Mouse (Mus musculus): Measurements from ENCODE around the gene Myh7. TPM values are rescaled to one million over a fixed set of nuclear protein-coding genes. Genes with fewer than 3 reads are reported as not detected.
"Not testable (repeated sequence)": the region's sequence is repeated elsewhere in the genome, so short reads cannot be mapped to it uniquely, and the experiment has no call there.

The Myh7 gene
- total RNA-seq (2012; rRNA removed), result 3.2 and 3.3 TPM in 2 replicates

DNA sequence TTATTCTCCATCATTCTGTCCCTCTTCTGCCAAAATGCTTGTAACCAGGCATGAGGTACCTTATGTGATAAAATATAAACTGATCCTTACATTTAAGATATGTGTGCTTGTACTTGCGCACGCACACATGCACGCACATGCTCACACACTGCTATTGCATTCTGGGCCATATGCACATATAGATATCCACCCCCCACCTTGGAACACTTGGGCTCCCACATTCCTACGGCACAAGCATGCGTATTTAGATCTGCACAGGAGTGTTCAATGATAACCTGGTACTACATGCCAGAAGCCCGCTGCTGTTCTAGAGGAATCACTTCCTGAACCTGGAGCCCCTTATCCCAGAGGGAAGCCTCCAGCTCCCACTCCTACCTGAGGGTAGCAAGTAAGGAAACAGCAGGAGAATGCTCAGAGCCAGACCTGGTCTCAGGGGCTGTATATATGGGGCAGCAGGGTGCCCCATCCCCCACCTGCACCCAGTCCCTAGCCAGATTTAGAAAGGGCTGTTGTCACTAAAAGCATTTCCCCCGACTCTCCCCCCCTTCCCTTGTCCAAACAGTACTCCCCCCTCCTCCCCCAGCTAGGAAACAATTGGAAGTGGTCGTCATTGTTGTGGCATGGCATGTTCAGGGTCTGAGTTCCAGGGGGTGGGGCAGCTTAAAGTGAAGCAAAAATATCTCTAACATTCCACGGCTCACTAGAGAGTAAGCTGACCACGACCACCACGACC, at the start of gene Myh7:
Gene Myh7, minus strand, starts transcription at position 491 of the 733 bp plus-strand sequence.
- no peak for DNase-seq (ENCODE audit: low read depth, low spot score)
- Histone ChIP-seq H3K27ac (ENCODE audit: insufficient read depth, low read depth, low read length, poor library complexity, severe bottlenecking) (no peak within 1 kb of the TSS), H3K4me1 (ENCODE audit: control insufficient read depth in 2 of 2, insufficient read depth in 2 of 2, low read length in 2 of 2, poor library complexity in 1 of 2) (peaks cover 0 to 6% of the 10 kb centered on the region in 2 experiments; a peak in 1 of 4 replicates), H3K4me3 (ENCODE audit: insufficient read depth in 1 of 2, low read depth in 1 of 2, low read length in 2 of 2, poor library complexity in 1 of 2, severe bottlenecking in 1 of 2) (no peak within 1 kb of the TSS), H3K9me3 (ENCODE audit: control insufficient read depth, insufficient read depth, low read depth, low read length) (no peaks in the 10 kb centered on the region), H3K9ac (ENCODE audit: insufficient read depth, low read depth, low read length, poor library complexity, severe bottlenecking) (no peak within 1 kb of the TSS), H3K36me3 (ENCODE audit: control insufficient read depth, insufficient read depth, low read length, poor library complexity, severe bottlenecking) (no peaks in the 10 kb centered on the region)
- in situ Hi-C loops (cut with MboI; ENCODE audit: low sequenced_read_pairs in 2 of 2, unreplicated experiment in 2 of 2), result no loop called here
- TF ChIP-seq ZNF384 (IDR thresholded peaks at IDR 0.05; ENCODE audit: low read depth, low read length) (no peak), HCFC1 (IDR thresholded peaks at IDR 0.05; ENCODE audit: borderline replicate concordance, insufficient read depth, low read length) (no peak), CHD2 (IDR thresholded peaks at IDR 0.05; ENCODE audit: low read depth, low read length) (no peak)

DNA sequence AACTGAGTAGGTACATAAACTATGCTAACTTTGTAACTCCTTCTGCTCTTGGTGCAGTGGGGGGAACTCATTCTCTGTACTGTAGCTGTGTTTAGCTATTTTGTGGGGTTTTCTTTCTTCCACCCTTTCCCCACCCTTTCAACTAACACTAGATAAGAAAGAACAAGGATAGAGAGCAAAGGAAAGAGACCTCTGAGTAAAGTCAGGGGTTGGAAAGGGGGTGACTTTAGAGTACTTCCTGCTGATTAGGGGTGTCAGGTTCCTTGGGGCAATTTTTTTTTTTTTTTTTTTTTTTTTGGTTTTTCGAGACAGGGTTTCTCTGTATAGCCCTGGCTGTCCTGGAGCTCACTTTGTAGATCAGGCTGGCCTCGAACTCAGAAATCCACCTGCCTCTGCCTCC, 49.3 kb upstream of the Myh7 start:
- H3K4me3 ChIP-seq (ENCODE audit: insufficient read depth in 1 of 2, low read depth in 1 of 2, low read length in 2 of 2, poor library complexity in 1 of 2, severe bottlenecking in 1 of 2); in situ Hi-C loops (cut with MboI; ENCODE audit: low sequenced_read_pairs in 2 of 2, unreplicated experiment in 2 of 2); H3K36me3 ChIP-seq (ENCODE audit: control insufficient read depth, insufficient read depth, low read length, poor library complexity, severe bottlenecking); H3K4me1 ChIP-seq (ENCODE audit: control insufficient read depth in 2 of 2, insufficient read depth in 2 of 2, low read length in 2 of 2, poor library complexity in 1 of 2); H3K27ac ChIP-seq (ENCODE audit: insufficient read depth, low read depth, low read length, poor library complexity, severe bottlenecking); H3K9me3 ChIP-seq (ENCODE audit: control insufficient read depth, insufficient read depth, low read depth, low read length); DNase-seq (ENCODE audit: low read depth, low spot score); H3K9ac ChIP-seq (ENCODE audit: insufficient read depth, low read depth, low read length, poor library complexity, severe bottlenecking): not testable (repeated sequence)

DNA sequence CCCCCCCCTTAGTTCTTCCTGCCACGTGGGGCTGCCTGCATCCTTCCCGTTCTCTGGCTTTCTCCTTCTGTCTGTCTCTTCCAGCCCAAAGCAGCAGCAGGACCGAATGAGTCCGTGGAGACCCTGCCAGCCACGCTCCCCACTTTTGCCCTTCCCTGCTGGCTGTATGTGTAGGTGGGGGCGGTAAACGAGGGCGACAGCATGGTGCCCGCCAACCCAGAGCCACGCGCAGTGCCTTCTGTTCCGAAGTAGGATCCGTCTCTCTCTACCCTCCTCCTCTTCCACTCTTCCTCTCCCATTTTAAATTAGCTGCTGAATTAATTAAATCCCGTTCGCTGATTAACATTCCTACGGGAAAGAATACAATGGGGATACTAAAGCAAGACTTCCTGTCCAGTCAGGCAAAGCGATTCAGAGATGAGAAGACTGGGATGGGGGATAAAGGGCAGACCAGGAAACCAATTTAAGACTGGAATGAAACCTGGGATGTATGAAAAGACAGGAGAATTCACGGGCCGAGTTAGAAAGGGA, 38.3 kb upstream of the Myh7 start:
- in situ Hi-C loops (cut with MboI; ENCODE audit: low sequenced_read_pairs in 2 of 2, unreplicated experiment in 2 of 2), result no loop called here
- no peak for DNase-seq (ENCODE audit: low read depth, low spot score)
- Histone ChIP-seq H3K4me1 (ENCODE audit: control insufficient read depth in 2 of 2, insufficient read depth in 2 of 2, low read length in 2 of 2, poor library complexity in 1 of 2) (peaks cover 4 to 18% of the 10 kb centered on the region in 2 experiments; a peak in 2 of 4 replicates), H3K4me3 (ENCODE audit: insufficient read depth in 1 of 2, low read depth in 1 of 2, low read length in 2 of 2, poor library complexity in 1 of 2, severe bottlenecking in 1 of 2) (peak overlapping the region; percentile 48 to 56), H3K36me3 (ENCODE audit: control insufficient read depth, insufficient read depth, low read length, poor library complexity, severe bottlenecking) (no peaks in the 10 kb centered on the region), H3K9ac (ENCODE audit: insufficient read depth, low read depth, low read length, poor library complexity, severe bottlenecking) (peak overlapping the region; percentile 73), H3K9me3 (ENCODE audit: control insufficient read depth, insufficient read depth, low read depth, low read length) (no peaks in the 10 kb centered on the region), H3K27ac (ENCODE audit: insufficient read depth, low read depth, low read length, poor library complexity, severe bottlenecking) (no peak overlapping the region)
- no peak for TF ChIP-seq MAFK (IDR thresholded peaks at IDR 0.05; ENCODE audit: insufficient read depth, low read depth, low read length)
- TF ChIP-seq ZNF384 (IDR thresholded peaks at IDR 0.05; ENCODE audit: low read depth, low read length), result no peak
- no peak for TF ChIP-seq CHD2 (IDR thresholded peaks at IDR 0.05; ENCODE audit: low read depth, low read length)
- no peak for TF ChIP-seq ZC3H11A (IDR thresholded peaks at IDR 0.05; ENCODE audit: borderline replicate concordance, low read depth, low read length)
- TF ChIP-seq HCFC1 (IDR thresholded peaks at IDR 0.05; ENCODE audit: borderline replicate concordance, insufficient read depth, low read length), result no peak

DNA sequence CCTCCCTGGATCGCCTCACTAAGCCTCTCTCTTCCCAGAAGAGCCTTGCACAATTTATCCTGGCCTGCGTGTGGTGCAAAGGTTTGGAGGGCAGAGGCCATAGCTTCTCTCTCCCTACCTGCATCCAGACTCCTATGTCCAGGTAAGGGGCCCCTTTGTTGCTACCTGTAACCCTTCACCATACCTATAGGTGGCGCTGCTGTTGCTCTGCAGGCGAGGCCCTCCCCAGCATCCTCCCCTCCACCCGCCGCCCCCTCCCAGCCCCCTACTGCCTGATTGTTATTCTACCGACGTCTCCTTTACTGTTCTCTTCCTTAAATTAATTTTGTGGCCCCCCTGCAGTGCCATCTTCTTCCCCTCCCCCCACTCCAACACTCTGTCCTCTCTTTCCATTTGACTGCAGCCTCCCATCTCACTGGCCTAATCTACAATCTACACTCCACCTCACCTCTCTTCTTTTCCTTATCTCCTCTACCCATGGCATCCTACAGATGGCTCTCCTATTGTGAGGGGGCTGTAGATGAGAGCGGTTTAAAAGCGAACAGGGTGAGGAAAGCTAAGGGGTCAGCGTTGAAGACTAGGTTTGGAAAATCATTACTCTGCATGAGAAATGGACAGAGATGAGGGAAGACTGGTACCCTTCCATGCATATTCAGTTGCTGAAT, 34.7 kb upstream of the Myh7 start:
- Histone ChIP-seq H3K4me1 (ENCODE audit: control insufficient read depth in 2 of 2, insufficient read depth in 2 of 2, low read length in 2 of 2, poor library complexity in 1 of 2) (peaks cover 4 to 23% of the 10 kb centered on the region in 2 experiments; a peak in 2 of 4 replicates), H3K9me3 (ENCODE audit: control insufficient read depth, insufficient read depth, low read depth, low read length) (no peaks in the 10 kb centered on the region), H3K27ac (ENCODE audit: insufficient read depth, low read depth, low read length, poor library complexity, severe bottlenecking) (no peak overlapping the region; the same call in 1 of the 2 replicates), H3K4me3 (ENCODE audit: insufficient read depth in 1 of 2, low read depth in 1 of 2, low read length in 2 of 2, poor library complexity in 1 of 2, severe bottlenecking in 1 of 2) (no peak overlapping the region), H3K36me3 (ENCODE audit: control insufficient read depth, insufficient read depth, low read length, poor library complexity, severe bottlenecking) (peaks cover 4% of the 10 kb centered on the region; the same call in 1 of the 2 replicates), H3K9ac (ENCODE audit: insufficient read depth, low read depth, low read length, poor library complexity, severe bottlenecking) (no peak overlapping the region)
- no peak for DNase-seq (ENCODE audit: low read depth, low spot score)
- in situ Hi-C loops (cut with MboI; ENCODE audit: low sequenced_read_pairs in 2 of 2, unreplicated experiment in 2 of 2), result loop anchor here (5.0 kb wide), 2 partner anchors 68 to 73 kb away; no protein-coding TSS in a partner anchor
- TF ChIP-seq CHD2 (IDR thresholded peaks at IDR 0.05; ENCODE audit: low read depth, low read length) (no peak), HCFC1 (IDR thresholded peaks at IDR 0.05; ENCODE audit: borderline replicate concordance, insufficient read depth, low read length) (no peak), ZC3H11A (IDR thresholded peaks at IDR 0.05; ENCODE audit: borderline replicate concordance, low read depth, low read length) (no peak), MAFK (IDR thresholded peaks at IDR 0.05; ENCODE audit: insufficient read depth, low read depth, low read length) (no peak), ZNF384 (IDR thresholded peaks at IDR 0.05; ENCODE audit: low read depth, low read length) (no peak)

Measured in ES-E14 (cell line).